Mouse (Mus musculus): Measurements from ENCODE around the gene Neurl1a.

Gene Neurl1a

GRCm38 (mm10) chr19:47216766-47217165 lies 38.1 kb downstream of the Neurl1a start:
- no peak for DNase-seq

GRCm38 (mm10) chr19:47219622-47220021 lies 41.0 kb downstream of the Neurl1a start:
- no peak for DNase-seq

- no peak for DNase-seq
Observed at GRCm38 (mm10) chr19:47220232-47220631, 41.6 kb downstream of the Neurl1a start.

- no peak for DNase-seq
Observed at GRCm38 (mm10) chr19:47221006-47221405, 42.4 kb downstream of the Neurl1a start.

- DNase-seq = no peak
Observed at GRCm38 (mm10) chr19:47221500-47222153, 43.0 kb downstream of the Neurl1a start.

- DNase-seq = peak; percentile 91
Observed at GRCm38 (mm10) chr19:47222154-47222840, 43.7 kb downstream of the Neurl1a start.

GRCm38 (mm10) chr19:47222841-47223557 lies 44.4 kb downstream of the Neurl1a start:
- no peak for DNase-seq

GRCm38 (mm10) chr19:47224743-47225142 lies 46.1 kb downstream of the Neurl1a start:
- DNase-seq = no peak

- DNase-seq = peak; percentile 82
Observed at GRCm38 (mm10) chr19:47225791-47226190, 47.2 kb downstream of the Neurl1a start.

- peak; percentile 89 for DNase-seq
Observed at GRCm38 (mm10) chr19:47228725-47229252, 50.2 kb downstream of the Neurl1a start.

- peak; percentile 94 for DNase-seq
Observed at GRCm38 (mm10) chr19:47229461-47229860, 50.8 kb downstream of the Neurl1a start.

- DNase-seq = no peak
Observed at GRCm38 (mm10) chr19:47230082-47230481, 51.5 kb downstream of the Neurl1a start.

GRCm38 (mm10) chr19:47230682-47231081 lies 52.1 kb downstream of the Neurl1a start:
- DNase-seq = no peak

GRCm38 (mm10) chr19:47231389-47231788 lies 52.8 kb downstream of the Neurl1a start:
- no peak for DNase-seq

- no peak for DNase-seq
Observed at GRCm38 (mm10) chr19:47232077-47232865, 53.7 kb downstream of the Neurl1a start.

- DNase-seq = no peak
Observed at GRCm38 (mm10) chr19:47233087-47233486, 54.5 kb downstream of the Neurl1a start.

- peak; percentile 39 for DNase-seq
Observed at GRCm38 (mm10) chr19:47240076-47240475, 61.5 kb downstream of the Neurl1a start.

GRCm38 (mm10) chr19:47240957-47241356 lies 62.3 kb downstream of the Neurl1a start:
- DNase-seq = no peak

GRCm38 (mm10) chr19:47242227-47242626 lies 63.6 kb downstream of the Neurl1a start:
- DNase-seq = no peak

GRCm38 (mm10) chr19:47245512-47245911 lies 66.9 kb downstream of the Neurl1a start:
- no peak for DNase-seq

GRCm38 (mm10) chr19:47247791-47248190 lies 69.2 kb downstream of the Neurl1a start:
- DNase-seq = no peak

GRCm38 (mm10) chr19:47248296-47248695 lies 69.7 kb downstream of the Neurl1a start:
- DNase-seq = no peak

All from cerebellum, adult 11-12 months (tissue).